Mouse (Mus musculus): ENCODE measurements around the gene Dap.

GRCm38 (mm10) chr15:31250027-31250426 is 25.9 kb downstream of the Dap start:
- TF ChIP-seq CTCF (IDR thresholded peaks at IDR 0.05; ENCODE audit: borderline replicate concordance, control insufficient read depth, extremely low read depth, insufficient read depth, low read length, poor library complexity) (no peak), POLR2A (IDR thresholded peaks at IDR 0.05; ENCODE audit: control insufficient read depth, extremely low read depth, insufficient read depth, low read length, poor library complexity) (no peak)
